Mouse (Mus musculus) liver, embryonic 14.5 days (tissue): Measurements from ENCODE around the gene Sf3b6.

Source experiments
- CTCF ChIP-seq: IDR thresholded peaks from 2 replicates; pipeline ENCODE4 v1.5.1; 2016; ENCODE audit warnings: antibody characterized with exemption, low read depth, control low read depth
- EP300 ChIP-seq: IDR thresholded peaks from 2 replicates; pipeline ENCODE4 v1.6.1; 2016; ENCODE audit warnings: antibody characterized with exemption, low read depth

GRCm38 (mm10) chr12:4813636-4814035 lies 3.7 kb upstream of the Sf3b6 start:
- TF ChIP-seq CTCF (no peak), EP300 (no peak)
